Mouse (Mus musculus) small intestine, adult 2 months (tissue): ENCODE measurements around the gene Dact3.

ENCODE experiments used
- CTCF ChIP-seq: fragments of 200-500 bp; IDR thresholded peaks from 2 replicates; pipeline ENCODE4 v1.5.1; 2012; ENCODE audit warnings: low read depth, mild to moderate bottlenecking, control low read depth, inconsistent platforms, low read length, moderate library complexity, mixed read lengths; ENCODE audit not compliant: insufficient replicate concordance, insufficient read length; ENCODE audit errors: extremely low read depth
- POLR2A ChIP-seq: fragments of 200-500 bp; IDR thresholded peaks from 2 replicates; pipeline ENCODE4 v1.6.1; 2012; ENCODE audit warnings: low read depth, mild to moderate bottlenecking, control low read depth, inconsistent platforms, low read length, moderate library complexity

DNA sequence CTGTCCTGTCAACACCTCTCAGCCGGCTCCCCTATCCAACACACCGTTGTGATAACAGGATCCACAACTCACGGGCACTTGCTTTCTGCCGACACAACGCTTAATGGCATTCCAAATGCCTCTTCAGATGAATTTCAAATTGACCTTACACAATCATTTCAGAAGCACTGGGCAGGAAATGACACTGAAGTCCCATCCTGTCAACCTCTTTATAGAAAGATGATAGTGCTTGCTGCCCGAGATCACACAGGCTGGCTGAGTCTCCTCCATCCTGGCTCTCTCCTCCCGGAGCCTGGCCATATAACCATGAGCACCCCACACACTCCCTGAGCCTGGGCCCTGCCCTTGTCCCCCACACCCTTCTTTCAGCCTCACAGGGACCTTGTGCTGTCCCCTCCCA is 32.7 kb downstream of the Dact3 start:
- no peak for TF ChIP-seq POLR2A
- TF ChIP-seq CTCF = no peak
